Mouse (Mus musculus): ENCODE results near the gene Tmem126a. TPM values are rescaled to one million over a fixed set of nuclear protein-coding genes. Genes with fewer than 3 reads are reported as not detected.

The Tmem126a gene
- 33.0 and 33.2 TPM in 2 replicates for polyA plus RNA-seq (2012)

GRCm38 (mm10) chr7:90456845-90457468, at the start of gene Tmem126a:
Gene Tmem126a (minus strand): TSS chr7:90457229.

GRCm38 (mm10) chr7:90476313-90477245, 19.6 kb upstream of the Tmem126a start, which contains the start of gene Dlg2:
Gene Dlg2 (plus strand): TSS chr7:90476672.

GRCm38 (mm10) chr7:90475793-90476312, 18.8 kb upstream of the Tmem126a start, which contains the start of gene Tmem126b:
Gene Tmem126b (minus strand): TSS chr7:90476001.

GRCm38 (mm10) chr7:90442518-90443080, 14.4 kb downstream of the Tmem126a start, which contains the start of gene Crebzf:
Gene Crebzf (plus strand): TSS chr7:90442729.

GRCm38 (mm10) chr7:90426020-90427001, 30.7 kb downstream of the Tmem126a start, which contains the start of gene Ccdc89:
Gene Ccdc89 (plus strand): TSS chr7:90426577.

Other genes with a start within 250 kb of the Tmem126a start
- not detected in 2 replicates for gene Ccdc83, start 191.5 kb downstream of the Tmem126a start, polyA plus RNA-seq (2012)
- gene Sytl2, start 155.0 kb downstream of the Tmem126a start, polyA plus RNA-seq (2012) = 0.11 and 0.36 TPM in 2 replicates
- gene Ccdc89, start 30.7 kb downstream of the Tmem126a start, polyA plus RNA-seq (2012) = 0.03 TPM in 1 of 2 replicates, not detected in the other
- 50.0 and 64.2 TPM in 2 replicates for gene Crebzf, start 14.5 kb downstream of the Tmem126a start, polyA plus RNA-seq (2012)
- 2.0 and 4.0 TPM in 2 replicates for gene Tmem126b, start 18.8 kb upstream of the Tmem126a start, polyA plus RNA-seq (2012)
- gene Dlg2, start 19.4 kb upstream of the Tmem126a start, polyA plus RNA-seq (2012) = 0.22 and 0.44 TPM in 2 replicates

All from megakaryocyte-erythroid progenitor cell, adult 5 weeks (primary cell).